ENCODE assay signal across 15 mouse cellular contexts in genomic region chr19:59006577-59007340, GRCm38 (mm10).
DNase-seq lines count a peak whose midpoint lies in the region; ATAC-seq lines count a peak whose summit lies in the region.
"Had no signal": no experiment of that assay in that cellular context is flagged by ENCODE, and none has a peak within 500 bp of the region (broad histone marks: within the 10 kb centered on the region; RNA-seq: fewer than 3 reads in every experiment).

No protein-coding gene starts in this region.

- no peaks in the 10 kb centered on the region for H3K9me3 ChIP-seq in forebrain, embryonic 11.5 days (ENCODE audit: control insufficient read depth, low read length)
- H3K9me3 ChIP-seq: embryonic facial prominence, embryonic 13.5 days; limb, embryonic 13.5 days had no signal

- no peak overlapping the region for H3K4me3 ChIP-seq in forebrain, embryonic 11.5 days (ENCODE audit: low read depth, low read length)
- H3K4me3 ChIP-seq: embryonic facial prominence, embryonic 13.5 days; limb, embryonic 13.5 days; myocyte had no signal

- no peak overlapping the region for H3K27ac ChIP-seq in forebrain, embryonic 11.5 days (ENCODE audit: low read depth, low read length)
- H3K27ac ChIP-seq: embryonic facial prominence, embryonic 13.5 days; limb, embryonic 13.5 days had no signal

- no peaks in the 10 kb centered on the region for H3K36me3 ChIP-seq in forebrain, embryonic 11.5 days (ENCODE audit: control insufficient read depth, insufficient read depth, low read length)
- H3K36me3 ChIP-seq: embryonic facial prominence, embryonic 13.5 days; limb, embryonic 13.5 days had no signal

- H3K27me3 ChIP-seq in forebrain, embryonic 11.5 days (ENCODE audit: control insufficient read depth, insufficient read depth, low read length), result peaks cover 14% of the 10 kb centered on the region; the same call in 1 of the 2 replicates
- H3K27me3 ChIP-seq: embryonic facial prominence, embryonic 13.5 days had no signal

- DNase-seq in layer of hippocampus, adult 11-12 months (ENCODE audit: low spot score), result peak; percentile 52
- DNase-seq in layer of hippocampus, postnatal 10 days (ENCODE audit: low spot score in 2 of 2), result no peak
- peak; percentile 84 for DNase-seq in Muller cell, postnatal 12 days (ENCODE audit: inconsistent ontology term)
- DNase-seq in forebrain, embryonic 11.5 days (ENCODE audit: low spot score), result no peak
- DNase-seq in layer of hippocampus, adult 9-10 months (ENCODE audit: low spot score), result peak; percentile 71
- DNase-seq in kidney, adult 8-10 months, result no peak
- no peak for DNase-seq in thymus, postnatal 0 days (ENCODE audit: low spot score)
- DNase-seq in cerebellum, adult 9-11 months, result no peak
- DNase-seq: cerebellum, postnatal 25 days; kidney, adult 2 months; liver, postnatal 0 days; thymus, postnatal 4 days had no signal

- H3K4me1 ChIP-seq in forebrain, embryonic 11.5 days (replicated peaks; ENCODE audit: control insufficient read depth, insufficient read depth, low read length), result peaks cover 3% of the 10 kb centered on the region; the same call in 1 of the 2 replicates
- H3K4me1 ChIP-seq: embryonic facial prominence, embryonic 13.5 days; limb, embryonic 13.5 days had no signal

- no peak overlapping the region for H3K9ac ChIP-seq in forebrain, embryonic 11.5 days (ENCODE audit: low read length)
- H3K9ac ChIP-seq: embryonic facial prominence, embryonic 13.5 days; limb, embryonic 13.5 days; liver, postnatal 0 days had no signal

- H3K4me2 ChIP-seq in forebrain, embryonic 11.5 days (ENCODE audit: low read depth, low read length, severe bottlenecking), result peak overlapping the region; percentile 15; the same call in 1 of the 2 replicates
- H3K4me2 ChIP-seq: embryonic facial prominence, embryonic 13.5 days; limb, embryonic 13.5 days had no signal

- 19% methylated on average over 15 of the region's 15 CpGs for WGBS in forebrain, embryonic 11.5 days

- ATAC-seq in forebrain, embryonic 11.5 days (replicated peaks; ENCODE audit: low FRiP score), result peak; percentile 63; the same call in 1 of the 2 replicates
- ATAC-seq: liver, postnatal 0 days had no signal

Comparison
In these comparisons a context has a peak if more than half of its experiments do, and no peak if none do; other contexts are left out.
1. DNase-seq: peak in layer of hippocampus, adult 11-12 months (single experiment), Muller cell, postnatal 12 days (single experiment) and layer of hippocampus, adult 9-10 months (single experiment); none in layer of hippocampus, postnatal 10 days (0 of 2), forebrain, embryonic 11.5 days (single experiment), kidney, adult 8-10 months (0 of 2), thymus, postnatal 0 days (single experiment) and cerebellum, adult 9-11 months (single experiment).